Mouse (Mus musculus): ENCODE data around the gene Fam180a. TPM values are rescaled to one million over a fixed set of nuclear protein-coding genes. Genes with fewer than 3 reads are reported as not detected.
"Not testable (repeated sequence)": the region's sequence is repeated elsewhere in the genome, so short reads cannot be mapped to it uniquely, and the experiment has no call there.

The Fam180a gene
- total RNA-seq (2021), result 1 to 10 TPM; 5.4 to 5.7 TPM
- long read RNA-seq, experiment 1, transcript Fam180a-201 (3 exons, 1,606 nt), result major isoform, 17 of 17 reads
- long read RNA-seq, experiment 1, partial matches to known transcripts, result 0 of 17 reads
- long read RNA-seq, experiment 1, other reads (novel, unspliced or antisense), result 0 of 17 reads
- long read RNA-seq, experiment 2, transcript Fam180a-201 (3 exons, 1,606 nt), result major isoform, 11 of 11 reads
- long read RNA-seq, experiment 2, partial matches to known transcripts, result 0 of 11 reads
- long read RNA-seq, experiment 2, other reads (novel, unspliced or antisense), result 0 of 11 reads

- peak; percentile 14 to 35 for DNase-seq (ENCODE audit: low spot score in 2 of 2)
Observed at GRCm38 (mm10) chr6:35326111-35326515, at the start of gene Fam180a. Fam180a (minus strand) TSS chr6:35326141.

GRCm38 (mm10) chr6:35374052-35374451 lies 48.1 kb upstream of the Fam180a start:
- DNase-seq (ENCODE audit: low spot score in 2 of 2), result no peak

DNA sequence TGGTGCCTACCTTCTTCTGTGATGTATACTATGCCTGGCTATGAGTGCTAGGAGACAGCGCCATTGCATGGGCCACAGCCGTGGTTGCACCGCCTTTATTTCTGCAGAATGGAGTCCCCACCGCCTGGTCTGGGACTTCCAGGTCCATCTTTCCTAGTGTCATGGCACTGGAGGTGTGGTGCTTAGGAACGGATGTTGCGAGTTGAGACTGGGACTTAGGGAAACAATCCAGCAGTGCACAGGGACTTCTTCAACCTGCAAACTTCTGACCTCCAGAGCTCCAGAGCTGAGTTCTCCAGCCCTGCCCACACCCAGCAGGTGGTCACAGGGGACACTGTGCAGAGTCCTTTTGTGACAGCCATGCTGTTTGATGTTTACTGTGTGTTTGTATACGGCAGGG lies 44.4 kb upstream of the Fam180a start:
- no peak for DNase-seq (ENCODE audit: low spot score in 2 of 2)

DNA sequence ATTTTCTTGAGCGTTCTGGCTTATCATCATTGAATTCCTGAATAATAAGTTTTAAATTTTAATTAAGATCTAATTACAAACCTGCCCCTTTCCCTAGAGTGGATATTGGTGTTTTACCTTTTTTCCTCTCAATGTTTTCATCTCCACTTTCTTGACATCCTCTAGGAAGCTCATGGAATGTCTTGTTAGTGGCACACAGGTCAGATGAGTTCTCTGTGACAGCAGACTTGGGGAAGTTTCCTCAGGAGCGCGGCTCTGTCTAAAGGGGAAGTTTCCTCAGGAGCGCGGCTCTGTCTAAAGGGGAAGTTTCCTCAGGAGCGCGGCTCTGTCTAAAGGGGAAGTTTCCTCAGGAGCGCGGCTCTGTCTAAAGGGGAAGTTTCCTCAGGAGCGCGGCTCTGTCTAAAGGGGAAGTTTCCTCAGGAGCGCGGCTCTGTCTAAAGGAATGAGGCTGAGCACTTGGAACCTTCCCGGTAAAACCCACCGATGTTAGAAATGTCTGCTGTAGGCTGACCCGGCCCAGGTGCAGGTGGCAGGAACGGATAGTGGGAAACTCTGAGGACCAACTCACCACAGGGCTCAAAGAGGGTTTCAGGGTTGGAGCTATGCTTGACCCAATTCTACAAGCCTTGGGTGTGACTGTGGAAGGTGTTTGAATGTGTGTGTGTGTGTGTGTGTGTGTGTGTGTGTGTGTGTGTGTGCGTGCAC lies 43.8 kb upstream of the Fam180a start:
- DNase-seq (ENCODE audit: low spot score in 2 of 2), result not testable (repeated sequence)

DNA sequence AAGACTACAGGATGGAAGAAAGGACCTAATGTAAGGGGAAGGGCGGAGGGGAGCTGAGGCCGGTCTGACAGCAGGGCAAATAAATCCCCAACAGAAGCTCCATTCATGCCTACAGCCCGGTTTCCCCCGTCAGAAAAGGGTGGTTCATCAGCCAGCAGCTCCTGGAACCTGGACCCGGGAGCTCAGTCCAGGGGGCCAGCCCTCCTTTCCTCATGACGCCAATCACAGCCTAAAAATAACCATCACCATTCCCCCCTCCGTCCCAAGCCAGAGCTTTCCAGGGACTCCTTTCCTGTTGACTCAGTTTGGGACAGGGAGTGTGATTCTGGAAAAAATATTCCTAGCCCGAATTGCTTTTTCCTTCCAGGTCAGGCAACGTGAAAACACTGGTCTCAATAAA lies 36.7 kb upstream of the Fam180a start:
- DNase-seq (ENCODE audit: low spot score in 2 of 2), result no peak

DNA sequence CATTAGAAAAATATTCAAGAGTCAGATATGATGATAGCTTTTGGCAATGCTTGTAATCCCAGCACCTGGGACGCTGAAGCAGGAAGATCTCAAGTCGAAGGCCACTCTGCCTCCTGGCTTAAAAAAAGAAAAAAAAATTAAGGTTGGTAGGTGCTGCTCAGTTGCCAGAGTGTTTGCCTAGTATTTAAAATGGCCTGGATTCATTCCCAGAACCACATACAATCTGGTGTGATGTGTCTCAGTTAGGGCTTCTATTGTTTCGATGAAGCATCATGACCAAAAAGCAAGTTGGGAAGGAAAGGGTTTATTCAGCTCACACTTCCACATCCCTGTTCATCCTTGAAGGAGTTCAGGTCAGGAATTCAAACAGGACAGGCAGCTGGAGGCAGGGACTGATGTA lies 29.4 kb upstream of the Fam180a start:
- no peak for DNase-seq (ENCODE audit: low spot score in 2 of 2)

DNA sequence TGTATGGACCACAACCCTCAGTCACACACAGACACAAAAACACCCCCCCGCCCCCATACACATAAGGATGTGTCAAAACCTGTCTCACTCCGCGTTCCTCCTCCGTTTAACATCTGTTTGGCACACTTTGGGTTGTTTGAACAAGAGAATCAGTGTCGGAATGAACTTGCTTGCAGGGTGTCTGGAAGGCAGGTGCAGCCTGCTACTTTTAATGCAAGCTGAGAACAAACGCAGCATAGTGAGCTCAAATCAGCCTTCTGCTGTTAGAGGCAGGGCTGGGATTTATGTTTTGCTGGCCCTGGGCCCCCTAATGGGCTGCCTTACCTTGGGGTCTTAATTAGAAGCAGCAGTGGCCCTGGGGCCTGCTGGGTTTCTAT lies 28.7 kb upstream of the Fam180a start:
- DNase-seq (ENCODE audit: low spot score in 2 of 2), result no peak

- no peak for DNase-seq (ENCODE audit: low spot score in 2 of 2)
Observed at GRCm38 (mm10) chr6:35353846-35354621, 28.1 kb upstream of the Fam180a start.

- no peak for DNase-seq (ENCODE audit: low spot score in 2 of 2)
Observed at GRCm38 (mm10) chr6:35353416-35353815, 27.5 kb upstream of the Fam180a start.

GRCm38 (mm10) chr6:35352867-35353266 lies 26.9 kb upstream of the Fam180a start:
- DNase-seq (ENCODE audit: low spot score in 2 of 2), result no peak

- DNase-seq (ENCODE audit: low spot score in 2 of 2), result no peak
Observed at GRCm38 (mm10) chr6:35351826-35352225, 25.9 kb upstream of the Fam180a start.

DNA sequence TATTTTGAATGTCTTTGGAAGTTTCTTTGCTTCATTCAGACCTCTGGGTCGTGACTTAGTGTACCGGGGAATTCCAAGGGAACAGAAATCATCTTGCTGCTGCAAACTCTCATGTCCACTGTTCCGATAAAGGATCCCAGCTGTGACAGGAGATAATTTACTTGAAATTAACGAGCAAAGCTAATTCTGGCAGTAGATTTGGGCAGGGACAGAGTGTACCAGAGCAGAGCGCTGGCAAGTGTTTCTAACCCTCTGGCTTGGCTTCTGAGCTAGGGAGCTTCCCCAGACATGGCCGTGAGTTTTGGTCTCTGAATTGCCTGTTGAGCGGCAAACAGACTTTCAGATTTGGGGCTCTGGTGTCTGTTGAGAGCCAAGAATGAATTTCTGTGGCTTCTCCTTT lies 23.8 kb upstream of the Fam180a start:
- no peak for DNase-seq (ENCODE audit: low spot score in 2 of 2)

DNA sequence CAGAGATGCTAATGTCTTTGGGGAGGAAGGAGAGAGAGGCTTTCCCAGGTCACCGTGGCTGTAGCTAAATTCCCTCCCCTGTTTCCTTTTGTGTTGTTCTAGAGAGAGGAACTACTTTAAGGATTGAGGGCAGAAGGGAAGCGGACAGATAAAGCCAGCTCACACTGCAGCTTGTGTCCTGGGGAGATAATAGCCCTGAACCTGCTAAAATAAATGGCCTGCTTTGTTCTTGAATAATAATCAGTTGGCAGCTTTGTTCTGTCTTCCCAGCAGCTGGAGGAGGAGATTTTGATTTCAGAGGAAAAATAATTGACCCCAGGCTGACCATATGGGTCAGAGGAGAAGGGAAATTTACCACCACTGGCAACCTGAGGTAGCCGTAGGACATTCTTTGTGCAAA lies 12.7 kb upstream of the Fam180a start:
- no peak for DNase-seq (ENCODE audit: low spot score in 2 of 2)

- no peak for DNase-seq (ENCODE audit: low spot score in 2 of 2)
Observed at GRCm38 (mm10) chr6:35337836-35338235, 11.9 kb upstream of the Fam180a start.

GRCm38 (mm10) chr6:35335452-35335851 lies 9.5 kb upstream of the Fam180a start:
- no peak for DNase-seq (ENCODE audit: low spot score in 2 of 2)

DNA sequence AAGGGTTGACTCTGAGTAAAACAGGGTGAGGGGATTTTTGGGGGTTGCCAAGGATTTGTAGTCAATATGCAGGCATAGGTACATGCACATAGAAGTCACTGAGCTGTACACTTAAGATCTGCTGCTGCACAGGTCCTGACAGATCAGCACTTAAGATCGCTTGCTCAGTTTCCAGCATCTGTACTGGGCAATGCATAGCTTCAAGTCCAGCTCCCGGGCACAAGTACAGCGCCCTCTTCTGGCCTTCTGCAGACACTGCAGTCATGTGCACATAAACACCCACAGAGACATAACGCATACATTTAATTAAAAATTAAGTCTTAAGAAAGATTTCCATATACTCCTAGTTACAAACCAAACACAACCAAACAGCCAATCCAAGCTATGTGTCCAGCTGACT lies 8.3 kb upstream of the Fam180a start:
- no peak for DNase-seq (ENCODE audit: low spot score in 2 of 2)

- DNase-seq (ENCODE audit: low spot score in 2 of 2), result no peak
Observed at GRCm38 (mm10) chr6:35333632-35334031, 7.7 kb upstream of the Fam180a start.

GRCm38 (mm10) chr6:35330834-35331233 lies 4.9 kb upstream of the Fam180a start:
- DNase-seq (ENCODE audit: low spot score in 2 of 2), result no peak

- no peak for DNase-seq (ENCODE audit: low spot score in 2 of 2)
Observed at GRCm38 (mm10) chr6:35329956-35330355, 4.0 kb upstream of the Fam180a start.

DNA sequence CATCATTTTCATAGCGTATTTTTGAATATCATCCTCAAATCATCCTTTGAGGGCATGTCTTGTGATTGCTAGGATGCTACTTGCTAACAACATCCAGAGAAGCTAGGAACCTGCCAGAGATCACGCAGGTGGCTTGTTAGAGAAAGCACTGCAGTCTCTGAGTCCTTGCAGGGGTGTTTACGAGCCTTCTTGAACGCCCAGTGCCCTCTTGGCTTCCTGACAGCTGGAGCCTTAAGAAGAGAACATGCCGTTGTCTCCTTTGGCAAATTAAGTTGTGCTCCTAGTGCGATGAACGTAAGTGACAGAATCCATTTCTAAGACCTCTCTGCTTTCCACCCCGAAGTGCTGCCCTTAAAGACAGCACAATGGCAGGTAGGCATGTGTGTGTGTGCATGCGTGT lies 1.6 kb downstream of the Fam180a start:
- no peak for DNase-seq (ENCODE audit: low spot score in 2 of 2)

DNA sequence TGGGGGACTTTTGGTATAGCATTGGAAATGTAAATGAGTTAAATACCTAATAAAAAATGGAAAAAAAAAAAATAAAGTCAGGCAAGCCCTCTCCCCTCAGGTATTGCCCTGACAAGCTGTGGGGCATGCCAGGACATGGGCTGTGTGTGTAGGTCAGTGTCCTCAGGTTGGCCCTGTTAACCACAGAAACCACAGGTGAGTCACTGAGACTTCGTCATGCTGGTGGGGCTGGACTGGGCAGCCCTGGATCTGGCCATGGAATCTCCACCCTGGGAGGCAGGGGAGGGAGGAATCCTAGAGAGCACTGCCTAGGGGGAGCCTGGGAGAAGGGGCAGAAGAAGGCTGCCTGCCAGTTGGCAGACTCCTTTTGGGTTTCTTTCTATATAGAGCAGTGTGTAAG lies 2.9 kb downstream of the Fam180a start:
- no peak for DNase-seq (ENCODE audit: low spot score in 2 of 2)

DNA sequence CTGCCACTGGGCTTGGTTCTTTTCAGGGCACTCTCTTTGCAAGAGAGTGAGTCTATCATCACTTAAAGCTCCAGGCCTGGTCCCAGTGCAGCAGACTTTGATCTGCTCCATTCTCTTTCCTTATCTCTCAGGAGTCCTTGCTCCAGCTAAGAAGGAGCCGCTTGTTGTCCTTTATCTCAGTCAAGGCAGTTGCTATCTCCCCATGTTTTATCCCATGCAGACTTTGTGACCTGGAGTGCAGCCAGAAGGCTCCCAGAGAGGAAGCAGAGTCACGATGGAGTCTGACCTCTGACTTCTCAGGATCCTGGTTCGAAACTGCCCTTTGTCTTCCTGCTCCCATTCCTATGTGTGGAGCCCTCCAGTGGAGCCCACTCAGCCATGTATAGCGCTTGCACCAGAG lies 4.8 kb downstream of the Fam180a start:
- DNase-seq (ENCODE audit: low spot score in 2 of 2), result no peak

Data from left cerebral cortex, adult 18-20 months (tissue).